Mouse (Mus musculus): ENCODE measurements around the gene Gm20388. TPM values are rescaled to one million over a fixed set of nuclear protein-coding genes. Genes with fewer than 3 reads are reported as not detected.

Gene Gm20388
- polyA plus RNA-seq, 1 experiment: 28.1 TPM

DNA sequence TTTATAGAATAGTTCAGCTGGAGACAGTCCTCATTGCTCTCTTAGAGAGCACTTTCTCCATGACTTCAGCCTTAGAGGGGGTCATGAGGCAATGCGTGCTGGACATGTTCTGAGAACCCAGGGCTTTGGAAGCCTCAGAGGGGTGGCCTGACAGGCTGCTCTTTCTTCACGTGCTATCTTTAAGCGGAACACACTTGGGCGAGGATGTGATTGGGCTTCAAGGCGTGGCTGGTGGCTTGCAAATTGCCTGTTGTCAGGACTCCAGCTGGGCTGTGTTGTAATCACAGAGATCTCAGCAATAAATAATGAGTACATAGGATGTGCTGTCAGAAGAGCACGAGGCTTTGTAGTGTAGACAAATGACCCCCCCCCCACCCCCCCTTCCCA is 2200.2 kb downstream of the Gm20388 start:
- H3K9ac ChIP-seq (ENCODE audit: low read depth, poor library complexity, severe bottlenecking): no peak overlapping the region
- no peaks in the 10 kb centered on the region for H3K27me3 ChIP-seq (ENCODE audit: control insufficient read depth, insufficient read depth, low read length, poor library complexity, severe bottlenecking)
- no peak overlapping the region for H3K4me3 ChIP-seq (ENCODE audit: low read depth, low read length)
- H3K4me1 ChIP-seq (ENCODE audit: control insufficient read depth, insufficient read depth, low read length): no peaks in the 10 kb centered on the region
- no peaks in the 10 kb centered on the region for H3K9me3 ChIP-seq (replicated peaks; ENCODE audit: control insufficient read depth, insufficient read depth, low read length, poor library complexity, severe bottlenecking)
- no peak for TF ChIP-seq CTCF (IDR thresholded peaks at IDR 0.05; ENCODE audit: low read depth, low read length)
- no peak for TF ChIP-seq EP300 (IDR thresholded peaks at IDR 0.05; ENCODE audit: insufficient read depth, low read depth, low read length)
- TF ChIP-seq POLR2A (IDR thresholded peaks at IDR 0.05; ENCODE audit: insufficient read depth, low read length): no peak
- H3K27ac ChIP-seq (ENCODE audit: insufficient read depth, low read length): no peak overlapping the region
- no peaks in the 10 kb centered on the region for H3K36me3 ChIP-seq (ENCODE audit: control insufficient read depth, insufficient read depth, low read length, poor library complexity, severe bottlenecking)

- H3K4me1 ChIP-seq (ENCODE audit: control insufficient read depth, insufficient read depth, low read length): peaks cover 3% of the 10 kb centered on the region
- H3K36me3 ChIP-seq (ENCODE audit: control insufficient read depth, insufficient read depth, low read length, poor library complexity, severe bottlenecking): no peaks in the 10 kb centered on the region
- H3K9me3 ChIP-seq (replicated peaks; ENCODE audit: control insufficient read depth, insufficient read depth, low read length, poor library complexity, severe bottlenecking): no peaks in the 10 kb centered on the region
- no peak overlapping the region for H3K9ac ChIP-seq (ENCODE audit: low read depth, poor library complexity, severe bottlenecking)
- TF ChIP-seq CTCF (IDR thresholded peaks at IDR 0.05; ENCODE audit: low read depth, low read length): no peak
- TF ChIP-seq POLR2A (IDR thresholded peaks at IDR 0.05; ENCODE audit: insufficient read depth, low read length): no peak
- no peak for TF ChIP-seq EP300 (IDR thresholded peaks at IDR 0.05; ENCODE audit: insufficient read depth, low read depth, low read length)
- no peak overlapping the region for H3K4me3 ChIP-seq (ENCODE audit: low read depth, low read length)
- H3K27me3 ChIP-seq (ENCODE audit: control insufficient read depth, insufficient read depth, low read length, poor library complexity, severe bottlenecking): no peaks in the 10 kb centered on the region
- H3K27ac ChIP-seq (ENCODE audit: insufficient read depth, low read length): no peak overlapping the region
These were observed 2201.1 kb downstream of the Gm20388 start for GRCm38 (mm10) chr8:122111745-122112144.

- H3K27me3 ChIP-seq (ENCODE audit: control insufficient read depth, insufficient read depth, low read length, poor library complexity, severe bottlenecking): no peaks in the 10 kb centered on the region
- TF ChIP-seq CTCF (IDR thresholded peaks at IDR 0.05; ENCODE audit: low read depth, low read length): no peak
- peaks cover 7% of the 10 kb centered on the region for H3K4me1 ChIP-seq (ENCODE audit: control insufficient read depth, insufficient read depth, low read length)
- H3K36me3 ChIP-seq (ENCODE audit: control insufficient read depth, insufficient read depth, low read length, poor library complexity, severe bottlenecking): no peaks in the 10 kb centered on the region
- H3K9me3 ChIP-seq (replicated peaks; ENCODE audit: control insufficient read depth, insufficient read depth, low read length, poor library complexity, severe bottlenecking): no peaks in the 10 kb centered on the region
- H3K4me3 ChIP-seq (ENCODE audit: low read depth, low read length): no peak overlapping the region
- no peak overlapping the region for H3K9ac ChIP-seq (ENCODE audit: low read depth, poor library complexity, severe bottlenecking)
- H3K27ac ChIP-seq (ENCODE audit: insufficient read depth, low read length): no peak overlapping the region
These were observed 2201.8 kb downstream of the Gm20388 start for GRCm38 (mm10) chr8:122112264-122112965.

DNA sequence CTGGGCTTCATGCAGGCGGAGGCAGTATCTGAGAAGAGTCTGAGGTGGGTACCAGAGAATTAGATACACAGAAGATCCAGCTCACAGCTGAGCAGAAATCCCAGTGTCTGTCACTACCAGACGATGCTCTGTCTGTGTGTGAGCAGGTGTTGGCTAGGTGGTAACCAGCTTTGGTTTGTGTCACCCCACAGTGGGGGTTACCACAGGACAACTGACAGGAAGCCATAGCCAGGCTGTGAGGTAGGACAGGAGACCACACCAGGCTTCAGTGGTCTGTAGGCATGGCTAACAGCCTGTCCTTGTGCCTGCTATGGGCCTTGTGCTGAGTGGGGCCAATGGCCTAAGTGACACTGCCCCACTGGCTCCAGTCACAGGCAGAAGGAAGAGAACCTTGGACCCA is 2204.2 kb downstream of the Gm20388 start:
- Histone ChIP-seq H3K4me1 (ENCODE audit: control insufficient read depth, insufficient read depth, low read length) (peaks cover 7% of the 10 kb centered on the region), H3K9me3 (replicated peaks; ENCODE audit: control insufficient read depth, insufficient read depth, low read length, poor library complexity, severe bottlenecking) (no peaks in the 10 kb centered on the region), H3K9ac (ENCODE audit: low read depth, poor library complexity, severe bottlenecking) (no peak overlapping the region), H3K4me3 (ENCODE audit: low read depth, low read length) (no peak overlapping the region), H3K27me3 (ENCODE audit: control insufficient read depth, insufficient read depth, low read length, poor library complexity, severe bottlenecking) (no peaks in the 10 kb centered on the region), H3K36me3 (ENCODE audit: control insufficient read depth, insufficient read depth, low read length, poor library complexity, severe bottlenecking) (no peaks in the 10 kb centered on the region), H3K27ac (ENCODE audit: insufficient read depth, low read length) (no peak overlapping the region)
- TF ChIP-seq EP300 (IDR thresholded peaks at IDR 0.05; ENCODE audit: insufficient read depth, low read depth, low read length) (no peak), POLR2A (IDR thresholded peaks at IDR 0.05; ENCODE audit: insufficient read depth, low read length) (no peak), CTCF (IDR thresholded peaks at IDR 0.05; ENCODE audit: low read depth, low read length) (no peak)

DNA sequence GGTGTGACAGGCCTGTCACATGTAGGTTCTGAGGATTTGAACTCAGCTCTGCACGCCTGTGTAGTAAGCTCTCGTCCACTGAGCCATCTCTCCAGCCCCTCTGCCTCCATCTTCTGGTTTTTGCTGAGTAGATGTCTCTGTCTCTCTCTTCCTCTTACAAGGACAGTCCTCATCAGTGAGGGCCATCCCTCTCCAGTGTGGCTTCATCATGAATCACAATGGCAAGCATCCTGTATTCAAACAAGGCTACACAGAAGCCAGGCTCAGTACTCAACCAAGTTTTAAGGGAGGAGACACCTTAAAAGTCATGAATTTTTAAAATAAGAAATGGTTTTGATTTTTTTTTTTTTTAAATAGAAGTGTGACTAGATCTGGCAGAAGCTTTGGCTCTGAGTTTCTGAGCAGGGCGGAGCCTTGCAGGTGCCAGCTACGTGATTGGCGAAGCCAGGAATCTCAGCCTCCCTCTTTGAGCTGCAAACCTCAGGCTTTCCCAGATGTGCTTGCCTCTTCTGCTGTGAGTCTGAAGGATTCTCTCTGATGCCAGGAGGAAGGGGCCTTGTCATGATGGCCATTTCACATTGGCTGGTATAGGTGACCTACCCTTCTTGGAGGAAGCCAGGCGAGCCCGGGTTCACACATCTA is 2206.2 kb downstream of the Gm20388 start:
- Histone ChIP-seq H3K4me3 (ENCODE audit: low read depth, low read length) (no peak overlapping the region), H3K36me3 (ENCODE audit: control insufficient read depth, insufficient read depth, low read length, poor library complexity, severe bottlenecking) (no peaks in the 10 kb centered on the region), H3K9me3 (replicated peaks; ENCODE audit: control insufficient read depth, insufficient read depth, low read length, poor library complexity, severe bottlenecking) (no peaks in the 10 kb centered on the region), H3K27ac (ENCODE audit: insufficient read depth, low read length) (no peak overlapping the region), H3K4me1 (ENCODE audit: control insufficient read depth, insufficient read depth, low read length) (peaks cover 7% of the 10 kb centered on the region), H3K9ac (ENCODE audit: low read depth, poor library complexity, severe bottlenecking) (no peak overlapping the region), H3K27me3 (ENCODE audit: control insufficient read depth, insufficient read depth, low read length, poor library complexity, severe bottlenecking) (no peaks in the 10 kb centered on the region)
- TF ChIP-seq CTCF (IDR thresholded peaks at IDR 0.05; ENCODE audit: low read depth, low read length) (no peak), EP300 (IDR thresholded peaks at IDR 0.05; ENCODE audit: insufficient read depth, low read depth, low read length) (no peak), POLR2A (IDR thresholded peaks at IDR 0.05; ENCODE audit: insufficient read depth, low read length) (no peak)

DNA sequence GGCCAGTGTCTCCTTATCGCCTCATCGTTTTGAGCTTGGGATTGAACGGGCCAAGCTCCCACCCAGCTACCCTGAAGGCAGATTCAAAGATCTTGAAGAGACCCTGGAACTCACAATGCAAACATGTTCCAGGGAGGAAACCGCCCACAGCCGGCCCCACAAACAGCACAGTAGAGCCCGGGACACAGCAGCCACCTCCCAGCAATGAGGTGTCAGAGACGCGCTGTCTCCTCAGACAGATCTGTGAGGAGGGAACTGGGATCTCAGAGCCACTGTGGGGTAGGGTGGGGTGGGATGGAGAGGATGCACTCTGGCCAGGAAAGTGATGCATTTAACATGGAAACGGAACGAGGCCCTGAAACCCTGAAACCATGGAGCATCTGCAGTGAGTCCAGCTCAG is 2207.5 kb downstream of the Gm20388 start:
- no peak overlapping the region for H3K27ac ChIP-seq (ENCODE audit: insufficient read depth, low read length)
- no peaks in the 10 kb centered on the region for H3K27me3 ChIP-seq (ENCODE audit: control insufficient read depth, insufficient read depth, low read length, poor library complexity, severe bottlenecking)
- no peak for TF ChIP-seq CTCF (IDR thresholded peaks at IDR 0.05; ENCODE audit: low read depth, low read length)
- TF ChIP-seq POLR2A (IDR thresholded peaks at IDR 0.05; ENCODE audit: insufficient read depth, low read length): no peak
- no peak for TF ChIP-seq EP300 (IDR thresholded peaks at IDR 0.05; ENCODE audit: insufficient read depth, low read depth, low read length)
- peaks cover 7% of the 10 kb centered on the region for H3K4me1 ChIP-seq (ENCODE audit: control insufficient read depth, insufficient read depth, low read length)
- H3K4me3 ChIP-seq (ENCODE audit: low read depth, low read length): peak overlapping the region; percentile 18; the same call in 1 of the 2 replicates
- no peak overlapping the region for H3K9ac ChIP-seq (ENCODE audit: low read depth, poor library complexity, severe bottlenecking)
- no peaks in the 10 kb centered on the region for H3K9me3 ChIP-seq (replicated peaks; ENCODE audit: control insufficient read depth, insufficient read depth, low read length, poor library complexity, severe bottlenecking)
- H3K36me3 ChIP-seq (ENCODE audit: control insufficient read depth, insufficient read depth, low read length, poor library complexity, severe bottlenecking): no peaks in the 10 kb centered on the region

Measured in ES-Bruce4 (cell line).